Mouse (Mus musculus): Measurements from ENCODE around the gene Acin1.

DNA sequence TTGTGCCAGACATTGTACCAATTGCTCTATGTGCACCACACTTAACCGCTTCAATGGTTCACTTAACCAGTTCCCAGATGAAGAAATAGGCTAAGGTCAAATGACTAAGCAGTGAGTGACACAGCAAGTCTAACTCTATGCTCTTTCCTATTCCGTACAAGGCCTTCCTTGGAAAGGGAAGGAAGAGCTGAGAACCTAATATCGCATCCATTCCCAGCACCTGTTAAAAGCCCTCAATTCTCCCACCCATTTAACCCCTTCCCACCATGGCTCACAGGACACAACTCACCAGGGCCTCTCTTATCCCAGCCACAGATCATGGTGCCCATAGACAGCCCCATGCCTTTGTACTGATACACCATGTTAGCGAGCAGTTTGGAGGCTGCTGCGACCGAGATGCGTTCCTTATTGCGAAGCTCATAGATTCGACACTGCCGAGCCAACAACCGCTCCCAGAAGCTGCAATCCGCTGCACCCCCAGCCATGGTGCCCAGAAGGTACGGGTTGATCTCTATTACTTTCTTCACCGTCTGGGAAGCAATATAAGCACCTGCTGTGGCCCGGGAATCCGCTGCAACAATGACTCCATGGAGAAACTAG lies 70.4 kb downstream of the Acin1 start:
- TF ChIP-seq POLR2A (IDR thresholded peaks at IDR 0.05; ENCODE audit: borderline replicate concordance, extremely low read depth, insufficient read depth, insufficient read length, poor library complexity, severe bottlenecking) = no peak
- TF ChIP-seq CTCF (IDR thresholded peaks at IDR 0.05; ENCODE audit: borderline replicate concordance, extremely low read depth, insufficient read depth, insufficient read length) = no peak

Measured in brain, embryonic 14.5 days (tissue).